Mouse (Mus musculus) embryonic fibroblast, embryonic 13.5 days (primary cell): ENCODE data around the gene Hipk2. TPM values are rescaled to one million over a fixed set of nuclear protein-coding genes. Genes with fewer than 3 reads are reported as not detected.
A peak's percentile ranks its signal among the peaks of the same experiment; 100 is the strongest.

Source experiments
- H3K27ac ChIP-seq: 2 replicates; pipeline ENCODE4 v1.5.1; 2012; ENCODE audit warnings: low read length, control low read depth, inconsistent platforms; ENCODE audit not compliant: insufficient read depth
- H3K4me1 ChIP-seq: 2 replicates; pipeline ENCODE4 v1.6.1; 2011; ENCODE audit warnings: low read length; ENCODE audit not compliant: control insufficient read depth, insufficient read depth
- H3K4me3 ChIP-seq: 2 replicates; pipeline ENCODE4 v1.5.1; 2011; ENCODE audit warnings: mild to moderate bottlenecking, control low read depth, low read length; ENCODE audit not compliant: insufficient read depth
- CTCF ChIP-seq: IDR thresholded peaks from 2 replicates; pipeline ENCODE4 v1.5.1; 2011; ENCODE audit warnings: mild to moderate bottlenecking, control low read depth, low read length, moderate library complexity, borderline replicate concordance; ENCODE audit not compliant: insufficient read depth
- POLR2A ChIP-seq: IDR thresholded peaks from 2 replicates; pipeline ENCODE4 v1.6.1; 2011; ENCODE audit warnings: low read depth, mild to moderate bottlenecking, control low read depth, low read length, moderate library complexity
- polyA plus RNA-seq: library from polyadenylated mRNA; stranded (reverse); fragments of >200 nt; gene quantifications from 2 replicates; pipeline ENCODE4 v1.2.4, GENCODE M21; 2011; ENCODE audit warnings: low read depth; ENCODE audit not compliant: missing spikeins, insufficient read length

Gene Hipk2
- polyA plus RNA-seq, 1 experiment, result 33.1 TPM

- H3K27ac ChIP-seq, result no peak overlapping the region
- H3K4me1 ChIP-seq, result no peaks in the 10 kb centered on the region
- H3K4me3 ChIP-seq, result no peak overlapping the region
- no peak for TF ChIP-seq POLR2A
- no peak for TF ChIP-seq CTCF
Measured at GRCm38 (mm10) chr6:38703526-38703925, 172.4 kb downstream of the Hipk2 start.

DNA sequence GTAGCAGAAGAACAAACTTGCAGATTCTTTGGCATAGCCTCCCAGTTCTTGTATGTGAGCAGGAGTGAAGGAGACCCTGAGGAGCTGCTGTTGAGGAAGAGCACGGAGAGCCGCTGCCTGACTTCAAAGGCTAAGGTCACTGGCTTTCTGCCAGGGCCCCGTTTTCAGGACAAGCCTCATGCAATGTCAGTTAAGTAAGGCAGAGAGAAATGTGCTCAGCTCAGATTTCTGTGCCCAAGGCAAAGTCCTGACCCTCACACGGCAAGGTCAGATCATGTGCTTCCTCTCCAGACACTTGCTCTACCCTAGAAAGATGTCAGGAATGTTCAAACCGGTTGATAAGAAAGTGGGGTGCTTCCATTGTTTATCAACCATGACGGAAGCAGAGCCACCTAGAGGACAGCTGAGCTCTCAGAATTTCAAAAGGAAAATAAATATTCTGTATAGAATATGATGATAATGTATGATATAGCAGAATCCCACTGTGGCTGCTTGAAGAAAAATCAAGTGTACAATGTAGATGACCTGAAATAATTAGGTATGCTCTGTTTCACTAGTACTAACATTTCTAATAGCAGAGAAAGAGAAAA lies 173.1 kb downstream of the Hipk2 start:
- Histone ChIP-seq H3K4me3 (no peak overlapping the region), H3K4me1 (no peaks in the 10 kb centered on the region), H3K27ac (no peak overlapping the region)
- TF ChIP-seq CTCF (no peak), POLR2A (no peak)

DNA sequence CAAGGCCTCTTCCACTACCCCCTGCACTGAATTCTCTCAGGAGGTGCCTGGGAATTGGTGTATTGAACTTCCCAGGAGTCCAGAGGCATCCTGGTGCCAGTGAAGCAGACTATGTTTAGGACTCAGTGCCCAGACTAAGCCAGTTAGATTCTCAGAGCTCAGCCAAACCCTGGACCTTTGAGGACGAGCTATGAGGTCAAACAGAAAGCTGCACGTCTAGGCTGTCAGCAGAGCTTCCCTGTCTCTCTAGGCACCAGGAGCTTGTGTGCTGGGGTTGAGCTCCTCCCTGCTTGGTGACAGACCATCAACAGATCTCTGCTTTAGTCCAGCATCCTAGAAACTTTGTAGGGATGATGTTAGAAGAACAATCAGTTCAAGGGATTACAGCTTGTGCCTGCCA lies 174.5 kb downstream of the Hipk2 start:
- Histone ChIP-seq H3K27ac (no peak overlapping the region), H3K4me1 (no peaks in the 10 kb centered on the region), H3K4me3 (no peak overlapping the region)
- no peak for TF ChIP-seq CTCF
- no peak for TF ChIP-seq POLR2A

DNA sequence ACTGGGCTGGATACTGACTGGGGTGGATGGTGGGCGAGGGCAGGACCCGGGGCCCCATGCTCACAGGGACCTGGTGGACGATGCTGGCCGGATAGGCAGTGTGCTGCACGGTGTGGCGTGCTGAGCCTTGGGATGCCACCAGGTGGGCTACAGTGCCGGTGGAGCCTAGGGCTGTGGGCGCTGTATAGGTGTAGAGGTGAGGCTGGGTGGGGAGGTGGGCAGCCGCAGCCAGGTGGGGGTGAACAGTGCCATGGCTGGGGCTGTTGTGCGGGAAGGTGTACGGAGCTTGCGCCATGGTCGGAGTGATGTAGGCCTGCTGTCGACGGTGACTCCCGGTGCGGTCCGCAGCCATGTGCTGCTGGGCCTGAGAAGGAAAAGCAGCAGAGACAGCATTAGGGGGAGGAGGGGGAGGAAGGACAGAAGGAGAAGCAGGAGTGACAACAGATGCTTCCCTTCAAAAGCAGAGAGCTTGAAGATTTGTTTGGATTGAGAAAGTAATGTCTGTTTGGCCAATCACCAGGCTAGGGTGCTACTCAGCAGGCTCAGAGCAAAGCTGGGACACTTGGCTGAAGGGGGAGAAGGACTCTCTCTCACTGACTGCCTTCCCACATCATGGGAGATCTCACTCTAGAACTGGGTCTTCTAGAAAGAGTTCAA lies 177.6 kb downstream of the Hipk2 start:
- Histone ChIP-seq H3K27ac (no peak overlapping the region), H3K4me3 (no peak overlapping the region), H3K4me1 (no peaks in the 10 kb centered on the region)
- TF ChIP-seq CTCF (no peak), POLR2A (no peak)

DNA sequence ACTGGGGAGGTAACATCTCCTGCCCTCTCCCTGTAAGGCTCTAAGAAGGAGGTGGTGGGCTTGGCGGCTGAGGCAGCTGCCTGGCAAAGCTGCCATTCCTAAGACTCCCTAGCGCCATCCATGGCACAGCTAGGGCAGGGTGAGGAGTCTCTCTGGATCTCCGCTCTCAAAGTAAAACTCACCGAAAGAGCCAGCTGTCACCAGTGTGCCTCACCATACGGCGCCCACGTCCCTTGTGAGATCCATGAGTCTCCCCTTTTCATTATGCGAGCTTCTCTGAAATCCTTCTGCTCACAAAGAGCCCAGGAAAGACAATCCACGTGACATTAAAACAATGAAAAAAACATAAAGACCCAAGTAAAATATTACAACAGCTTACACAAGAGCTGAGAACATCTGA lies 179.4 kb downstream of the Hipk2 start:
- Histone ChIP-seq H3K4me3 (no peak overlapping the region), H3K27ac (no peak overlapping the region), H3K4me1 (no peaks in the 10 kb centered on the region)
- TF ChIP-seq POLR2A, result no peak
- TF ChIP-seq CTCF, result no peak

GRCm38 (mm10) chr6:38695380-38696054 lies 180.4 kb downstream of the Hipk2 start:
- Histone ChIP-seq H3K4me3 (no peak overlapping the region), H3K4me1 (no peaks in the 10 kb centered on the region), H3K27ac (no peak overlapping the region)
- TF ChIP-seq POLR2A, result no peak
- TF ChIP-seq CTCF, result peak; percentile 56; the same call in 1 of the 2 replicates

DNA sequence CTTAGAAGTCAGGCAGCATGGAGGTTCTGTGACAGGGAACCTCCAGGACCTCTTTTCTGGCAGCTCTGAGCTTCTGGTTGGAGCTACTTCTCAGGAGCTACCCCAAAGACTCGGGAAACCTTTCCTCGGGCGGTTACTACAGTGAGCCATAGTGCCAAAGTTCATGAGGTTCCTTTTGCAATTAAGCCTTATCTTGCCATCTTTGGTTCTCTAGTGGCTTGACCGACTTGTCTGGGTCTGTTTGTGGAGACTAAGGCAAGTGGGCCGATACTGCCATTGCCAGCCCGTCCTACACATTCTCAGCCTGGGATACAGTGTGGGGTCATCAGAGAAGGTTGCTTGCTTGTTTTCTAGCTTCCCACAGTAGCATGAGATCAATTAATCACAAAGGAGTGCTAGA lies 183.4 kb downstream of the Hipk2 start:
- no peak for TF ChIP-seq CTCF
- Histone ChIP-seq H3K4me1 (no peaks in the 10 kb centered on the region), H3K4me3 (no peak overlapping the region), H3K27ac (no peak overlapping the region)

DNA sequence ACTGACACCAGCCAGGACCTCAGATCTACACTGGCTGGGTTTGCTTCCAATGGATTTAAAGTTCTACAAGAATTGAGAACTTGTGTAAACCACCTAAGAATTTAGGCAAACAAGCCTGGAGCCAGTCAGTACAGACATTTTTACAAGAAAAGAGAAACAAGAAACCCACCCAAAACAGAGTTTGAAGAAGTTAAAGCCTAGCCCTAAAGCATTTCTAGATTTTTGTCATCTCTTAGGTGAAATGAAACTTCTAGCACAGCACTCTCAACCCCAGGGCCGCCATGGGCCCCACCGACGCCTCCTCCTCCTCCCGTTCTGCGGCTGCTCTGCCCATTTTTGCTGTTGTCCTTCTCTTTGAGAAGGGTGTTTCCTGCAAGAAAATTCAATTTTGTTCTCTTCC lies 184.9 kb downstream of the Hipk2 start:
- Histone ChIP-seq H3K4me1 (no peaks in the 10 kb centered on the region), H3K4me3 (no peak overlapping the region), H3K27ac (no peak overlapping the region)
- TF ChIP-seq POLR2A (no peak), CTCF (no peak)

DNA sequence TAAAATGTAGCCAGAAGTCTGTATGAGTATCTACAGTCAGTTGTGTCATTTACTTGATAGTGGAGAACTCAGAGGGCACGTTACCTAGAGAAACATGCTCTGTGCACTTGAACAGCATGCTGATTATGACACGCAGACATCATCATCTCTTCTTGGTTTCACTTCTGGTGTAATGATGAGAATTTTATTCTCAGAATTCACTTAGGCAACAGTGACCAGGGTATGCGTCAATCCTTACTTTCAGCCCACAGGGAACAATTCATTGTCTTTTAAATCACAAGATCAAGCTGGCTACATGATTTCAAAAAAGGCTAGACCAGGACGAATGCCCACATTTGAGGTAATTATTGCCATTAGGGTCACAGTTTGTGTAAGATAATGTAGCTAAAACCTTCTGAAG lies 185.3 kb downstream of the Hipk2 start:
- H3K4me1 ChIP-seq, result no peaks in the 10 kb centered on the region

DNA sequence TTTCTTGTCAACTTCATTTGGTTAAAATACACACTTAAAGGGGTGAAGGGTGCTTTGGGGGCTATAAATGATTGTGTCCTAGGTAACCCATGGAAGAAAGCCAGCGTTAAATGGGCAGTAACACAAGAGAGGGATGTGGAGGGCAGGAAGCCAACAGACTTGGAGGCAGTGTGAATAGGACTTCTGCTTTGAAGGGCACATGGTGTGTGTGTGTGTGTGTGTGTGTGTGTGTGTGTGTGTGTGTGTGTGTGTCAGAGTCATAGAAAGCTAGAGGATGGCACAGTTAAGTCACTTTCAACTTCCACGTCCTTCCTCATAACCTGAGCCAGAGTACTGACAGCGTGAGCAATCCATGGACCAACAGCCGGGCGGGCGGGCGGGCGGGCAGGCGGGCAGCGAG lies 187.1 kb downstream of the Hipk2 start:
- Histone ChIP-seq H3K27ac (no peak overlapping the region), H3K4me1 (no peaks in the 10 kb centered on the region), H3K4me3 (no peak overlapping the region)
- TF ChIP-seq CTCF (no peak), POLR2A (no peak)

More for the DNA sequence above, 185.3 kb downstream of the Hipk2 start:
- Histone ChIP-seq H3K27ac (no peak overlapping the region), H3K4me3 (no peak overlapping the region)
- TF ChIP-seq POLR2A (no peak), CTCF (no peak)

- peak; percentile 27; the same call in 1 of the 2 replicates for TF ChIP-seq CTCF
- no peak for TF ChIP-seq POLR2A
- no peak overlapping the region for H3K4me3 ChIP-seq
- no peak overlapping the region for H3K27ac ChIP-seq
Measured at GRCm38 (mm10) chr6:38687216-38687615, 188.7 kb downstream of the Hipk2 start.

More at GRCm38 (mm10) chr6:38687216-38687615, 188.7 kb downstream of the Hipk2 start:
- no peaks in the 10 kb centered on the region for H3K4me1 ChIP-seq
